In the genomic region with DNA sequence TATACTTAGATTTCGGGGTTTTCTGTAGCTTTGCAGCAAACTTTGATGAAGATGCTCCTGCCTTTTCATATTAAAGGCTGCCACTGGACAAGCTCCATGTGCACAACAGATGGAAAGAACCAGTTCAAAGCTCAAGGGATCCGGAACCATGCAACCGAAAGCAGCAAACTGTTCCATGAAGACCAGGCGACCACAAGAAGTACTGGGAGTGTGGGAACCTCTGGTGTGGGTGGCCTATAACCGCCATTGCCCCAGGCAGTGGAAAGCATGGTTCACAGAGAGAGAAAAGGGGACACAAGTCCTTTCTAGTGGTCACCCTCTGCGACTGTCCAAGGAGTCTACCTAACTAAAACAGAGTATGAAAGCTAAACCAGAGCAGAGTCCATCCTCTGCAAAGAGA, we compare ENCODE assay signal across 26 mouse cellular contexts.
"Had no signal": no experiment of that assay in that cellular context is flagged by ENCODE, and none has a peak within 500 bp of the region (broad histone marks: within the 10 kb centered on the region; RNA-seq: fewer than 3 reads in every experiment).

No protein-coding gene starts in this region.

- H3K9me3 ChIP-seq: embryonic facial prominence, embryonic 10.5 days; embryonic facial prominence, embryonic 12.5 days; embryonic facial prominence, embryonic 13.5 days; embryonic facial prominence, embryonic 15.5 days; forebrain, embryonic 10.5 days; forebrain, embryonic 12.5 days; forebrain, embryonic 13.5 days; forebrain, embryonic 15.5 days had no signal

- H3K4me3 ChIP-seq: embryonic facial prominence, embryonic 10.5 days; embryonic facial prominence, embryonic 12.5 days; embryonic facial prominence, embryonic 13.5 days; embryonic facial prominence, embryonic 15.5 days; erythroblast, embryonic 14.5 days; forebrain, embryonic 10.5 days; forebrain, embryonic 12.5 days; forebrain, embryonic 13.5 days; forebrain, embryonic 15.5 days; gastrocnemius, adult 2 months; heart, adult 2 months had no signal

- H3K36me3 ChIP-seq: embryonic facial prominence, embryonic 15.5 days; forebrain, embryonic 15.5 days had no signal

- H3K27ac ChIP-seq: embryonic facial prominence, embryonic 10.5 days; embryonic facial prominence, embryonic 12.5 days; embryonic facial prominence, embryonic 13.5 days; embryonic facial prominence, embryonic 15.5 days; forebrain, embryonic 10.5 days; forebrain, embryonic 12.5 days; forebrain, embryonic 13.5 days; forebrain, embryonic 15.5 days; gastrocnemius, adult 2 months; heart, adult 2 months had no signal

- H3K27me3 ChIP-seq: embryonic facial prominence, embryonic 12.5 days; embryonic facial prominence, embryonic 15.5 days; forebrain, embryonic 12.5 days; forebrain, embryonic 13.5 days; forebrain, embryonic 15.5 days had no signal

- H3K4me1 ChIP-seq: embryonic facial prominence, embryonic 15.5 days; forebrain, embryonic 10.5 days; forebrain, embryonic 12.5 days; forebrain, embryonic 13.5 days; forebrain, embryonic 15.5 days had no signal

- DNase-seq: cerebellum, adult 2 months; cerebellum, adult 8-10 months; cerebellum, adult 9-10 months; cerebellum, adult 9-11 months; cerebellum, postnatal 10 days; cerebellum, postnatal 14 days; cerebellum, postnatal 25 days; cerebellum, postnatal 36 days; embryo, embryonic 11 days; forebrain, postnatal 0 days; gastrocnemius, adult 2 months; gastrocnemius, postnatal 10 days; gastrocnemius, postnatal 14 days; gastrocnemius, postnatal 25 days; gastrocnemius, postnatal 36 days; heart, adult 18-20 months; heart, adult 2 months had no signal
